Mouse (Mus musculus) heart, adult 2 months (tissue): ENCODE results near the gene Polr3h.
A peak's percentile ranks its signal among the peaks of the same experiment; 100 is the strongest.

ENCODE experiments used
- CTCF ChIP-seq: fragments of 200-600 bp; IDR thresholded peaks from 2 replicates; pipeline ENCODE4 v1.8.1; 2022; ENCODE audit warnings: antibody characterized with exemption, mild to moderate bottlenecking, moderate library complexity
- EP300 ChIP-seq: fragments of 200-500 bp; IDR thresholded peaks from 2 replicates; pipeline ENCODE4 v1.6.1; 2011; ENCODE audit warnings: low read depth, low read length, control low read depth; ENCODE audit not compliant: insufficient read depth

- TF ChIP-seq CTCF (no peak), EP300 (0 out of 2 replicates have a peak, but pooled peaks have one; percentile 53)
Observed at GRCm38 (mm10) chr15:81846755-81847154, 79.3 kb downstream of the Polr3h start.
